17 mouse cellular contexts compared by ENCODE assay signal in the genomic region with DNA sequence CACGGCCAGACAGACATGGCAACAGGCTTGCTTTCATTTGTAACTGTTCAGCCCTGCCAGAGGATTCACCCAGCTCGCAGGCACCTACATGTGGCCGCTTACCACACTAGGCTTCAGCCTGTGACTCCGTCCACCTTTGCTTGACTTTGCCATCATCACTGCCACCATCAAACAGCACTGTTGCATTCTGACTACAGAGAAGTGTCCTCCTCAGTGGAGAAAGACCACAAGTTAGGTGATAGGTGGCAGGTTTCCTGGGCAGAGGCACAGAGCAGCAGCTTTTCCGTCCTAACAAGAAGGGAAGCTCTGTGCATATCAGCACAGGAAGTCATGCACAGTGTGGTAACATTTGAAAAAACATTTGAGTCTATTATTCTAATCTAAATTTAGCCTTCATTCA.
DNase-seq lines count a peak whose midpoint lies in the region; ATAC-seq lines count a peak whose summit lies in the region.
"Had no signal": no experiment of that assay in that cellular context is flagged by ENCODE, and none has a peak within 500 bp of the region (broad histone marks: within the 10 kb centered on the region; RNA-seq: fewer than 3 reads in every experiment).

No protein-coding gene starts in this region.

- ATAC-seq in liver, embryonic 13.5 days (ENCODE audit: low read depth), result no peak
- no peak for ATAC-seq in liver, embryonic 11.5 days (replicated peaks; ENCODE audit: low FRiP score)
- peak; percentile 61 for ATAC-seq in granulocyte monocyte progenitor cell, adult 5-6 weeks (replicated peaks; ENCODE audit: poor library complexity, severe bottlenecking)
- ATAC-seq: forebrain, embryonic 16.5 days; hindbrain, postnatal 0 days had no signal

- no peaks in the 10 kb centered on the region for H3K9me3 ChIP-seq in liver, embryonic 13.5 days (replicated peaks)
- no peaks in the 10 kb centered on the region for H3K9me3 ChIP-seq in liver, embryonic 11.5 days (ENCODE audit: control insufficient read depth, low read length)
- H3K9me3 ChIP-seq: limb, embryonic 12.5 days; lung, embryonic 15.5 days had no signal

- no peak for DNase-seq in liver, embryonic 13.5 days
- DNase-seq in liver, embryonic 11.5 days (ENCODE audit: low spot score), result no peak
- DNase-seq in naive thymus-derived CD4-positive, alpha-beta T cell, adult 2 months (ENCODE audit: low read depth), result peak; percentile 71
- peak; percentile 54 for DNase-seq in thymus, postnatal 4 days
- DNase-seq in right cerebral cortex, postnatal 14 days, result no peak
- DNase-seq in frontal cortex, postnatal 14 days (ENCODE audit: low spot score in 2 of 2), result no peak
- DNase-seq: cerebellum, adult 11-12 months; gastrocnemius, postnatal 25 days; kidney, postnatal 25 days; layer of hippocampus, postnatal 36 days; midbrain, embryonic 14.5 days; right cerebral cortex, adult 18-20 months had no signal

- no peak overlapping the region for H3K4me2 ChIP-seq in liver, embryonic 13.5 days
- no peak overlapping the region for H3K4me2 ChIP-seq in liver, embryonic 11.5 days
- H3K4me2 ChIP-seq: limb, embryonic 12.5 days; lung, embryonic 15.5 days had no signal

- H3K27me3 ChIP-seq in liver, embryonic 13.5 days, result no peaks in the 10 kb centered on the region
- no peaks in the 10 kb centered on the region for H3K27me3 ChIP-seq in liver, embryonic 11.5 days (replicated peaks; ENCODE audit: control insufficient read depth, insufficient read depth, low read length)
- H3K27me3 ChIP-seq: limb, embryonic 12.5 days; lung, embryonic 15.5 days had no signal

- no peak overlapping the region for H3K9ac ChIP-seq in liver, embryonic 13.5 days
- no peak overlapping the region for H3K9ac ChIP-seq in liver, embryonic 11.5 days (ENCODE audit: low read depth, low read length)
- H3K9ac ChIP-seq: limb, embryonic 12.5 days; lung, embryonic 15.5 days had no signal

- no peak overlapping the region for H3K4me3 ChIP-seq in liver, embryonic 13.5 days (replicated peaks)
- H3K4me3 ChIP-seq in liver, embryonic 11.5 days (ENCODE audit: low read depth, low read length), result no peak overlapping the region
- H3K4me3 ChIP-seq: limb, embryonic 12.5 days; lung, embryonic 15.5 days had no signal

- H3K4me1 ChIP-seq in liver, embryonic 13.5 days (replicated peaks), result peaks cover 53% of the 10 kb centered on the region
- H3K4me1 ChIP-seq in liver, embryonic 11.5 days (replicated peaks; ENCODE audit: control insufficient read depth, insufficient read depth, low read length), result peaks cover 44% of the 10 kb centered on the region

- no peaks in the 10 kb centered on the region for H3K36me3 ChIP-seq in liver, embryonic 13.5 days
- no peaks in the 10 kb centered on the region for H3K36me3 ChIP-seq in liver, embryonic 11.5 days (ENCODE audit: control insufficient read depth, insufficient read depth, low read length)
- H3K36me3 ChIP-seq: limb, embryonic 12.5 days; lung, embryonic 15.5 days had no signal

- WGBS in liver, embryonic 13.5 days (ENCODE audit: insufficient replicate concordance), result 28% methylated on average over 5 of the region's 5 CpGs
- WGBS in liver, embryonic 11.5 days, result 64% methylated on average over 5 of the region's 5 CpGs

- H3K27ac ChIP-seq in liver, embryonic 13.5 days, result 0 out of 2 replicates have a peak overlapping the region, but pooled peaks have one; percentile 7
- H3K27ac ChIP-seq in liver, embryonic 11.5 days (ENCODE audit: low read depth, low read length), result no peak overlapping the region
- H3K27ac ChIP-seq: hindbrain, postnatal 0 days; limb, embryonic 12.5 days; lung, embryonic 15.5 days had no signal

Comparison
In these comparisons a context has a peak if more than half of its experiments do, and no peak if none do; other contexts are left out.
1. DNase-seq: peak in naive thymus-derived CD4-positive, alpha-beta T cell, adult 2 months (single experiment) and thymus, postnatal 4 days (single experiment); none in liver, embryonic 13.5 days (single experiment), liver, embryonic 11.5 days (single experiment), right cerebral cortex, postnatal 14 days (single experiment) and frontal cortex, postnatal 14 days (0 of 2).